Mouse (Mus musculus) E14TG2a.4 (cell line): ENCODE measurements around the gene Scin.

Experiments
- H3K27me3 ChIP-seq: 2 replicates; pipeline ENCODE4 v1.6.1; 2014; ENCODE audit warnings: low read length, control low read depth; ENCODE audit not compliant: insufficient read depth
- H3K36me3 ChIP-seq: 2 replicates; pipeline ENCODE4 v1.6.1; 2014; ENCODE audit warnings: low read length, control low read depth; ENCODE audit not compliant: insufficient read depth
- H3K4me1 ChIP-seq: replicated peaks from 2 replicates; pipeline ENCODE4 v1.6.1; 2014; ENCODE audit warnings: low read depth, low read length, control low read depth
- H3K4me3 ChIP-seq: replicated peaks from 2 replicates; pipeline ENCODE4 v1.5.1; 2014; ENCODE audit warnings: mild to moderate bottlenecking, low read length
- H3K9me3 ChIP-seq: 2 replicates; pipeline ENCODE4 v1.6.1; 2014; ENCODE audit warnings: low read length, control low read depth
- CTCF ChIP-seq: conservative IDR thresholded peaks from 2 replicates; pipeline ENCODE4 v1.5.1; 2014; ENCODE audit warnings: low read length
- NANOG ChIP-seq: IDR thresholded peaks from 2 replicates; pipeline ENCODE4 v1.6.1; 2014; ENCODE audit warnings: borderline replicate concordance, low read length, mixed read lengths
- POU5F1 ChIP-seq: IDR thresholded peaks from 2 replicates; pipeline ENCODE4 v1.6.1; 2014; ENCODE audit warnings: low read length, borderline replicate concordance

Gene Scin

GRCm38 (mm10) chr12:40016068-40016467 lies 118.0 kb downstream of the Scin start:
- Histone ChIP-seq H3K4me3 (peak overlapping the region; percentile 20; the same call in 1 of the 2 replicates), H3K9me3 (no peaks in the 10 kb centered on the region), H3K27me3 (no peaks in the 10 kb centered on the region), H3K36me3 (no peaks in the 10 kb centered on the region), H3K4me1 (peaks cover 28% of the 10 kb centered on the region)
- no peak for TF ChIP-seq CTCF
- no peak for TF ChIP-seq NANOG
- no peak for TF ChIP-seq POU5F1

- no peak overlapping the region for H3K4me3 ChIP-seq
- no peaks in the 10 kb centered on the region for H3K36me3 ChIP-seq
- H3K9me3 ChIP-seq, result no peaks in the 10 kb centered on the region
- peaks cover 19% of the 10 kb centered on the region for H3K4me1 ChIP-seq
- no peaks in the 10 kb centered on the region for H3K27me3 ChIP-seq
- TF ChIP-seq CTCF, result no peak
- TF ChIP-seq NANOG, result no peak
- TF ChIP-seq POU5F1, result no peak
These were observed 124.2 kb downstream of the Scin start for GRCm38 (mm10) chr12:40009866-40010265.
